Mouse (Mus musculus) brain, embryonic 14.5 days (tissue): ENCODE results near the gene Psmd11.

ENCODE experiments used
- CTCF ChIP-seq: fragments of 200-500 bp; IDR thresholded peaks from 2 replicates; pipeline ENCODE4 v1.5.1; 2012; ENCODE audit warnings: inconsistent platforms, mild to moderate bottlenecking, moderate library complexity, borderline replicate concordance; ENCODE audit not compliant: insufficient read depth, insufficient read length; ENCODE audit errors: extremely low read depth
- POLR2A ChIP-seq: fragments of 200-500 bp; IDR thresholded peaks from 2 replicates; pipeline ENCODE4 v1.6.1; 2012; ENCODE audit warnings: mild to moderate bottlenecking, inconsistent platforms, borderline replicate concordance; ENCODE audit not compliant: poor library complexity, insufficient read depth, insufficient read length, severe bottlenecking; ENCODE audit errors: extremely low read depth

DNA sequence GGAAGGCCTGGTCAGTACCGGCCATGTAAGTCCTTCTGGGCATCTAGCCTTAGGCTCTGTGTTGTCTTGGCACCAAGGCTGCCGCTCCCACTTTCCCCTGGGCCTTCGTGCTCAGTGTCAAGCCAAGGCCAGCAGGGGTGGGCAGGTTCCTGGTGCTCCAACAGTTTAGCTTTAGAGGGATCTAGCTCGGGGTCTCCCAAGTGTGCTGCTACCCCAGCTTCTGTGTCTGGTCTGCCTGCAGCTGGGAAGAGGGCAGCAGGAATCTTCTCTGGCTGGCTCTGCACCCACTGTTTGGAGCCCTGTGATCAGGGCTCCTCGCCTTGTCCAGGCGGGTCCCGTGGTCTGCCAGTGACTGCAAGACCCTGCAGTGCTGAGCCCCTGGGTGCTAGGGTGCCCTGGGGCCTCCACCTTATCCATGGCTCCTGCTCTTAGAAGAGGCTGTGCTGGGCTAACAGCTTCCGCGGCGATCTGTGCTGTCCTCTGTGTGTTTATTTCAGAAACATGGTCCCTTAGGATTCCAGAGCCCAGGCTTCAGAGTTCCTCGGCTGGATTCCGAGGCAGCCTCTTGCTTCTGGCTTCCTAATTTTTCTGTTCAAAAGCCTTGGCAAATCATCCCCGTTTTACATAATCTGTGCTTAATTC is 53.1 kb downstream of the Psmd11 start:
- TF ChIP-seq POLR2A (no peak), CTCF (no peak)
